11 mouse cellular contexts compared by ENCODE assay signal in the genomic region with DNA sequence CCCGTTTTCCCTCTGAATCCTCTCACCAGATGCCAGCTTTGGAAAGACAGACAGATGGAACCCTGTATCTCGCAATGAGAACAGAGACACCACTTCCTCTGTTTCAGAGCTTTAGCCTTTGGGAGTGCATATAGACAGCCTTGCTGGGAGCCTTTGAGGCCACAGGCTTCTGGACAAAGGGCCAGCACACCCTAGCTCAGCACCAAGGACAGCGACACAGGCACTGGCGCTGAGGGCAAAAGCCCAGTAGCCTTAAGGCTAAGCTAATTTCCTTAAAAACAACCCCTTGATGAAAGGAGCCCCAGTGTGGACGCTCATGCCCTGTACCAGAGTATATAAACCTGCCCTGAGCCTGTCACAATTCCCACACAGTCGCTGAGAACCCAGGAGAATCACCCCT.
A peak's percentile ranks its signal among the peaks of the same experiment; 100 is the strongest.
DNase-seq lines count a peak whose midpoint lies in the region; ATAC-seq and TF ChIP-seq lines count a peak whose summit lies in the region.
"Had no signal": no experiment of that assay in that cellular context is flagged by ENCODE, and none has a peak within 500 bp of the region (broad histone marks: within the 10 kb centered on the region; RNA-seq: fewer than 3 reads in every experiment).

No protein-coding gene starts in this region.

- in situ Hi-C loops in ES-E14 (cut with MboI; ENCODE audit: low sequenced_read_pairs in 2 of 2, unreplicated experiment in 2 of 2), result no loop called here

- ATAC-seq in hindbrain, embryonic 12.5 days (ENCODE audit: low FRiP score), result no peak
- no peak for ATAC-seq in intestine, postnatal 0 days

- peak; percentile 55 for DNase-seq in hindbrain, embryonic 10.5 days (ENCODE audit: low spot score)
- DNase-seq in ES-E14 (ENCODE audit: low read depth, low spot score), result peak; percentile 59
- peak; percentile 48 for DNase-seq in adrenal gland, postnatal 25 days
- peak; percentile 83 for DNase-seq in limb, embryonic 10.5 days (ENCODE audit: low spot score)
- no peak for DNase-seq in MN1 (ENCODE audit: low spot score)
- no peak for DNase-seq in right cerebral cortex, postnatal 36 days (ENCODE audit: low spot score in 2 of 2)
- DNase-seq: thymus, postnatal 14 days had no signal

- WGBS in hindbrain, embryonic 10.5 days, result 29% methylated on average over 6 of the region's 6 CpGs
- WGBS in hindbrain, embryonic 12.5 days, result 31% methylated on average over 6 of the region's 6 CpGs
- 31% methylated on average over 6 of the region's 6 CpGs for WGBS in limb, embryonic 10.5 days
- WGBS in intestine, postnatal 0 days, result 32% methylated on average over 6 of the region's 6 CpGs

- no peak overlapping the region for H3K4me3 ChIP-seq in hindbrain, embryonic 10.5 days
- no peak overlapping the region for H3K4me3 ChIP-seq in hindbrain, embryonic 12.5 days
- no peak overlapping the region for H3K4me3 ChIP-seq in ES-E14 (ENCODE audit: insufficient read depth in 1 of 2, low read depth in 1 of 2, low read length in 2 of 2, poor library complexity in 1 of 2, severe bottlenecking in 1 of 2)
- no peak overlapping the region for H3K4me3 ChIP-seq in limb, embryonic 10.5 days
- H3K4me3 ChIP-seq in intestine, postnatal 0 days (ENCODE audit: low read depth, low read length), result no peak overlapping the region
- H3K4me3 ChIP-seq: limb, embryonic 15.5 days; neural tube, embryonic 13.5 days had no signal

- no peaks in the 10 kb centered on the region for H3K27me3 ChIP-seq in hindbrain, embryonic 10.5 days (ENCODE audit: insufficient read depth, poor library complexity, severe bottlenecking)
- no peaks in the 10 kb centered on the region for H3K27me3 ChIP-seq in hindbrain, embryonic 12.5 days
- H3K27me3 ChIP-seq in limb, embryonic 10.5 days (ENCODE audit: low read depth, poor library complexity, severe bottlenecking), result no peaks in the 10 kb centered on the region
- H3K27me3 ChIP-seq in intestine, postnatal 0 days (replicated peaks; ENCODE audit: control insufficient read depth, insufficient read depth, low read length), result no peaks in the 10 kb centered on the region
- H3K27me3 ChIP-seq: limb, embryonic 15.5 days; neural tube, embryonic 13.5 days had no signal

- H3K36me3 ChIP-seq in hindbrain, embryonic 10.5 days, result no peaks in the 10 kb centered on the region
- no peaks in the 10 kb centered on the region for H3K36me3 ChIP-seq in hindbrain, embryonic 12.5 days
- no peaks in the 10 kb centered on the region for H3K36me3 ChIP-seq in ES-E14 (ENCODE audit: control insufficient read depth, insufficient read depth, low read length, poor library complexity, severe bottlenecking)
- H3K36me3 ChIP-seq in limb, embryonic 10.5 days, result no peaks in the 10 kb centered on the region
- no peaks in the 10 kb centered on the region for H3K36me3 ChIP-seq in intestine, postnatal 0 days (ENCODE audit: control insufficient read depth, insufficient read depth)
- H3K36me3 ChIP-seq: limb, embryonic 15.5 days; neural tube, embryonic 13.5 days had no signal

- no peaks in the 10 kb centered on the region for H3K4me1 ChIP-seq in hindbrain, embryonic 10.5 days (replicated peaks)
- H3K4me1 ChIP-seq in hindbrain, embryonic 12.5 days, result no peaks in the 10 kb centered on the region
- H3K4me1 ChIP-seq in ES-E14 (ENCODE audit: control insufficient read depth in 2 of 2, insufficient read depth in 2 of 2, low read length in 2 of 2, poor library complexity in 1 of 2), result no peaks in the 10 kb centered on the region
- H3K4me1 ChIP-seq in limb, embryonic 10.5 days, result no peaks in the 10 kb centered on the region
- no peaks in the 10 kb centered on the region for H3K4me1 ChIP-seq in intestine, postnatal 0 days (replicated peaks; ENCODE audit: control insufficient read depth, insufficient read depth, low read length)
- H3K4me1 ChIP-seq: limb, embryonic 15.5 days; neural tube, embryonic 13.5 days had no signal

- TF ChIP-seq CTCF in intestine, postnatal 0 days (IDR thresholded peaks at IDR 0.05; ENCODE audit: low read depth), result no peak

- no peak overlapping the region for H3K4me2 ChIP-seq in hindbrain, embryonic 12.5 days (replicated peaks)
- H3K4me2 ChIP-seq in intestine, postnatal 0 days (replicated peaks; ENCODE audit: low read depth), result no peak overlapping the region
- H3K4me2 ChIP-seq: limb, embryonic 15.5 days; neural tube, embryonic 13.5 days had no signal

- no peak overlapping the region for H3K27ac ChIP-seq in hindbrain, embryonic 10.5 days
- H3K27ac ChIP-seq in hindbrain, embryonic 12.5 days, result no peak overlapping the region
- H3K27ac ChIP-seq in ES-E14 (ENCODE audit: insufficient read depth, low read depth, low read length, poor library complexity, severe bottlenecking), result no peak overlapping the region
- H3K27ac ChIP-seq in limb, embryonic 10.5 days, result no peak overlapping the region
- H3K27ac ChIP-seq in intestine, postnatal 0 days (ENCODE audit: low read depth, low read length), result no peak overlapping the region
- H3K27ac ChIP-seq: limb, embryonic 15.5 days; neural tube, embryonic 13.5 days had no signal

- H3K9ac ChIP-seq in hindbrain, embryonic 12.5 days, result no peak overlapping the region
- no peak overlapping the region for H3K9ac ChIP-seq in ES-E14 (ENCODE audit: insufficient read depth, low read depth, low read length, poor library complexity, severe bottlenecking)
- H3K9ac ChIP-seq in intestine, postnatal 0 days (ENCODE audit: low read depth, low read length), result no peak overlapping the region
- H3K9ac ChIP-seq: limb, embryonic 15.5 days; neural tube, embryonic 13.5 days had no signal

- no peaks in the 10 kb centered on the region for H3K9me3 ChIP-seq in hindbrain, embryonic 10.5 days
- H3K9me3 ChIP-seq in hindbrain, embryonic 12.5 days (replicated peaks), result no peaks in the 10 kb centered on the region
- H3K9me3 ChIP-seq in ES-E14 (ENCODE audit: control insufficient read depth, insufficient read depth, low read depth, low read length), result no peaks in the 10 kb centered on the region
- H3K9me3 ChIP-seq in limb, embryonic 10.5 days (replicated peaks), result no peaks in the 10 kb centered on the region
- no peaks in the 10 kb centered on the region for H3K9me3 ChIP-seq in intestine, postnatal 0 days (ENCODE audit: control insufficient read depth)
- H3K9me3 ChIP-seq: limb, embryonic 15.5 days; neural tube, embryonic 13.5 days had no signal

TF ChIP-seq in ES-E14, 5 proteins besides CTCF, POLR2A, EP300 and RAD21:
- no peak for TF ChIP-seq MAFK (IDR thresholded peaks at IDR 0.05; ENCODE audit: insufficient read depth, low read depth, low read length)
- no peak for TF ChIP-seq HCFC1 (IDR thresholded peaks at IDR 0.05; ENCODE audit: borderline replicate concordance, insufficient read depth, low read length)
- TF ChIP-seq CHD2 (IDR thresholded peaks at IDR 0.05; ENCODE audit: low read depth, low read length), result no peak
- no peak for TF ChIP-seq ZC3H11A (IDR thresholded peaks at IDR 0.05; ENCODE audit: borderline replicate concordance, low read depth, low read length)

Comparison
In these comparisons a context has a peak if more than half of its experiments do, and no peak if none do; other contexts are left out.
1. DNase-seq: peak in hindbrain, embryonic 10.5 days (single experiment), ES-E14 (single experiment), adrenal gland, postnatal 25 days (single experiment) and limb, embryonic 10.5 days (single experiment); none in MN1 (single experiment) and right cerebral cortex, postnatal 36 days (0 of 2).